Mouse (Mus musculus): Measurements from ENCODE around the gene Nat8f7. TPM values are rescaled to one million over a fixed set of nuclear protein-coding genes. Genes with fewer than 3 reads are reported as not detected.
"Not testable (repeated sequence)": the region's sequence is repeated elsewhere in the genome, so short reads cannot be mapped to it uniquely, and the experiment has no call there.

The Nat8f7 gene
- polyA plus RNA-seq (2015; fragmentation: Nextera tagmentation; extraction: Ambion mirVana), result not detected in 2 replicates

DNA sequence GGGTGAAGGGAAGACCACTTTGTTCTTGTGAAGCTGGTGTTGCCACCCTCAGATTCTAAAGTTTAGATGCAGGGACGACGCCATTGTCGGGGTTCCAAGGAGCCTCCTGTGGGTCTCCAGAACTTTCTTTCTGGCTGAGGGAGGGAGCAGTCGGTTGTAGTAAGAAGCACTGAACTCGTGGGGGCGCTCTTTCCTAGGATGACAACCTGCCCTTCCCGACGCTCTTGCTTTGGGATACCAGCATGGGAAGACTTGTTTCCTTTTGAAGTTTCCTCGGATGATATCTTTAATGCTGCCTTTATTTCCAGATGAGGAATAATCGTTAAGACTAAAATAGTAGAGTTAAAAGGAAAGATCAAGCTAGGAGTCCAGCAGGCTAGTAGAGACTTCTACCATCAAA, at the start of gene Nat8f7:
Gene Nat8f7 (minus strand): TSS at position 101 of the 400 bp plus-strand sequence.
- H3K4me2 ChIP-seq (replicated peaks; ENCODE audit: low read depth, low read length); H3K4me1 ChIP-seq (ENCODE audit: insufficient read depth, low read length); H3K27ac ChIP-seq (ENCODE audit: low read length); ATAC-seq (ENCODE audit: low FRiP score, low TSS enrichment); H3K36me3 ChIP-seq (ENCODE audit: insufficient read depth, low read length); H3K9me3 ChIP-seq (ENCODE audit: low read length); H3K27me3 ChIP-seq (ENCODE audit: insufficient read depth, low read length); H3K9ac ChIP-seq (replicated peaks; ENCODE audit: low read length); H3K4me3 ChIP-seq (ENCODE audit: low read length): not testable (repeated sequence)
- WGBS, result 78% methylated on average over 9 of the region's 10 CpGs

DNA sequence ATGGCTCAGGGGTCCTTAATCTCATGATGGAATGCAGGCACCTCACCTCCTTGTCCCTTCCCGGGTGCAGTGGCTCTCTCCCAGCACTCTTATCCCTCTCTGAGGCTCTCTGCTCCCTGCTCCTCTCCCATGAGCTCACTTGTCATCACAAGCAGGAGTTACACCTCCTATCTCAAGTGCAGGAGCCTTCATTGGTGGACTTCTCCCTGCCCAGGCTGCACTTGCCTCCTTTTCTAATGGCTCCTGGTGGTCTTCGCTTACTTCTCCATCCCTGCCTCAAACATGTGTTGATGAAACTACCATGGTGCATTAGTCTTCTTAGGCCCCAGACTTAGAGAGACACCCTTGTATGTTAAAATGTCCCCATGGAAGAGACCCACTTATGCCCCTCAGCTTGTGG, 49.7 kb upstream of the Nat8f7 start:
- not testable (repeated sequence) for H3K4me2 ChIP-seq (replicated peaks; ENCODE audit: low read depth, low read length); H3K4me1 ChIP-seq (ENCODE audit: insufficient read depth, low read length); H3K27ac ChIP-seq (ENCODE audit: low read length); H3K4me3 ChIP-seq (ENCODE audit: low read length); H3K27me3 ChIP-seq (ENCODE audit: insufficient read depth, low read length); H3K9ac ChIP-seq (replicated peaks; ENCODE audit: low read length); H3K36me3 ChIP-seq (ENCODE audit: insufficient read depth, low read length); ATAC-seq (ENCODE audit: low FRiP score, low TSS enrichment); H3K9me3 ChIP-seq (ENCODE audit: low read length)
- 88% methylated on average over 1 of the region's 2 CpGs for WGBS

DNA sequence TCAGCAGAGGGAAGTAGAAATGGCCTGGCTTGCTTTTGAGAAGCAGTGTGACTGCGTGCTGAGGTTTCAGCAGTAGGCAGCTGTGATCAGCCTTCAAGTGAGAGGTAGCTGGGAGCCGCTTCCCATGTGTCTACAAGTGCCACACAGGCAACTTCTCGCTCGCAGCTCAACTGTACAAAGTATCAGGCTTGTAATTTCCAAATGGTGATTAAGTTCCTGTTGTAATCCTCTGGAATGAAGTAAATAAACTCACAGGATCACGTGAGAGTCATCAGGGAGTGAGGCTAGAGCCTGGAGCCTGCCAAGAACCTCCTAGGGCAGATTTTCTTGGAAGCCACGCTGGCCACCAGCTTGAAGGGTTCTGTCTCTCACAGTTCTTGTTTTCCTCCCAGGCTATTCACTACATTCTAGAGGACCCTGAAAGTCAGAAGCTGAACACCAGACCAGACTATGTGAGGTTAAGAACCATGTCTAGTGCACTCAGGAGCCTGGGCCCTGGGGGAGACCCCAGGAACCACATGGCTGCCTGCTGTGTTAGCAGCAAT, 42.8 kb upstream of the Nat8f7 start:
- 43% methylated on average over 3 of the region's 6 CpGs for WGBS
- not testable (repeated sequence) for H3K27me3 ChIP-seq (ENCODE audit: insufficient read depth, low read length); H3K27ac ChIP-seq (ENCODE audit: low read length); H3K4me2 ChIP-seq (replicated peaks; ENCODE audit: low read depth, low read length); H3K9ac ChIP-seq (replicated peaks; ENCODE audit: low read length); H3K9me3 ChIP-seq (ENCODE audit: low read length); H3K36me3 ChIP-seq (ENCODE audit: insufficient read depth, low read length); H3K4me3 ChIP-seq (ENCODE audit: low read length); ATAC-seq (ENCODE audit: low FRiP score, low TSS enrichment); H3K4me1 ChIP-seq (ENCODE audit: insufficient read depth, low read length)

- H3K27me3 ChIP-seq (ENCODE audit: insufficient read depth, low read length); H3K4me2 ChIP-seq (replicated peaks; ENCODE audit: low read depth, low read length); H3K4me1 ChIP-seq (ENCODE audit: insufficient read depth, low read length); H3K9ac ChIP-seq (replicated peaks; ENCODE audit: low read length); H3K36me3 ChIP-seq (ENCODE audit: insufficient read depth, low read length); ATAC-seq (ENCODE audit: low FRiP score, low TSS enrichment); H3K9me3 ChIP-seq (ENCODE audit: low read length); H3K4me3 ChIP-seq (ENCODE audit: low read length); H3K27ac ChIP-seq (ENCODE audit: low read length): not testable (repeated sequence)
- 63% methylated on average over 1 of the region's 1 CpGs for WGBS
Measured at GRCm38 (mm10) chr6:85709607-85710006, 3.4 kb downstream of the Nat8f7 start.

GRCm38 (mm10) chr6:85709206-85709605, 3.8 kb downstream of the Nat8f7 start:
- not testable (repeated sequence) for H3K4me2 ChIP-seq (replicated peaks; ENCODE audit: low read depth, low read length); H3K9me3 ChIP-seq (ENCODE audit: low read length); H3K36me3 ChIP-seq (ENCODE audit: insufficient read depth, low read length); H3K9ac ChIP-seq (replicated peaks; ENCODE audit: low read length); H3K27ac ChIP-seq (ENCODE audit: low read length); H3K27me3 ChIP-seq (ENCODE audit: insufficient read depth, low read length); H3K4me3 ChIP-seq (ENCODE audit: low read length); ATAC-seq (ENCODE audit: low FRiP score, low TSS enrichment); H3K4me1 ChIP-seq (ENCODE audit: insufficient read depth, low read length)
- WGBS, result 96% methylated on average over 5 of the region's 5 CpGs

DNA sequence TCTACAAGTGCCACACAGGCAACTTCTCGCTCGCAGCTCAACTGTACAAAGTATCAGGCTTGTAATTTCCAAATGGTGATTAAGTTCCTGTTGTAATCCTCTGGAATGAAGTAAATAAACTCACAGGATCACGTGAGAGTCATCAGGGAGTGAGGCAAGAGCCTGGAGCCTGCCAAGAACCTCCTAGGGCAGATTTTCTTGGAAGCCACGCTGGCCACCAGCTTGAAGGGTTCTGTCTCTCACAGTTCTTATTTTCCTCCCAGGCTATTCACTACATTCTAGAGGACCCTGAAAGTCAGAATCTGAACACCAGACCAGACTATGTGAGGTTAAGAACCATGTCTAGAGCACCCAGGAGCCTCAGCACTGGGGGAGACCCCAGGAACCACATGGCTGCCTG, 11.1 kb downstream of the Nat8f7 start:
- H3K4me3 ChIP-seq (ENCODE audit: low read length); H3K4me2 ChIP-seq (replicated peaks; ENCODE audit: low read depth, low read length); H3K4me1 ChIP-seq (ENCODE audit: insufficient read depth, low read length); H3K27ac ChIP-seq (ENCODE audit: low read length); H3K36me3 ChIP-seq (ENCODE audit: insufficient read depth, low read length); H3K27me3 ChIP-seq (ENCODE audit: insufficient read depth, low read length); ATAC-seq (ENCODE audit: low FRiP score, low TSS enrichment); H3K9me3 ChIP-seq (ENCODE audit: low read length); H3K9ac ChIP-seq (replicated peaks; ENCODE audit: low read length): not testable (repeated sequence)
- 76% methylated on average over 2 of the region's 4 CpGs for WGBS

Small RNA genes within 50 kb of the gene (microRNA-seq; reads per million reads assigned to microRNA genes)
- not detected for gene Gm27317

Other genes starting within 250 kb of the Nat8f7 start
- gene Fbxo41, start 210.2 kb downstream of the Nat8f7 start, polyA plus RNA-seq (2015; fragmentation: Nextera tagmentation; extraction: Ambion mirVana), result 0.08 and 0.09 TPM in 2 replicates
- gene Egr4, start 199.6 kb downstream of the Nat8f7 start, polyA plus RNA-seq (2015; fragmentation: Nextera tagmentation; extraction: Ambion mirVana), result 0.07 TPM in 1 of 2 replicates, not detected in the other
- gene Alms1, start 125.7 kb downstream of the Nat8f7 start, polyA plus RNA-seq (2015; fragmentation: Nextera tagmentation; extraction: Ambion mirVana), result 3.8 and 5.7 TPM in 2 replicates
- 0.14 and 0.19 TPM in 2 replicates for gene Nat8f3, start 52.5 kb upstream of the Nat8f7 start, polyA plus RNA-seq (2015; fragmentation: Nextera tagmentation; extraction: Ambion mirVana)
- 0.20 TPM in 1 of 2 replicates, not detected in the other for gene Nat8f6, start 107.7 kb upstream of the Nat8f7 start, polyA plus RNA-seq (2015; fragmentation: Nextera tagmentation; extraction: Ambion mirVana)
- 0.32 TPM in 1 of 2 replicates, not detected in the other for gene Nat8f5, start 107.8 kb upstream of the Nat8f7 start, polyA plus RNA-seq (2015; fragmentation: Nextera tagmentation; extraction: Ambion mirVana)
- 2.6 and 4.3 TPM in 2 replicates for gene Nat8, start 118.9 kb upstream of the Nat8f7 start, polyA plus RNA-seq (2015; fragmentation: Nextera tagmentation; extraction: Ambion mirVana)
- gene Nat8f2, start 156.0 kb upstream of the Nat8f7 start, polyA plus RNA-seq (2015; fragmentation: Nextera tagmentation; extraction: Ambion mirVana), result 2.7 and 3.8 TPM in 2 replicates
- gene Nat8f4, start 191.7 kb upstream of the Nat8f7 start, polyA plus RNA-seq (2015; fragmentation: Nextera tagmentation; extraction: Ambion mirVana), result 8.2 and 8.6 TPM in 2 replicates
- gene Tprkb, start 198.7 kb upstream of the Nat8f7 start, polyA plus RNA-seq (2015; fragmentation: Nextera tagmentation; extraction: Ambion mirVana), result 35.3 and 41.1 TPM in 2 replicates
- gene Nat8f1, start 202.5 kb upstream of the Nat8f7 start, polyA plus RNA-seq (2015; fragmentation: Nextera tagmentation; extraction: Ambion mirVana), result 96.6 and 128 TPM in 2 replicates
- gene Dusp11, start 248.5 kb upstream of the Nat8f7 start, polyA plus RNA-seq (2015; fragmentation: Nextera tagmentation; extraction: Ambion mirVana), result 40.5 and 48.3 TPM in 2 replicates